Mouse (Mus musculus): Measurements from ENCODE around the gene Gabpb1.

Gabpb1 gene

GRCm38 (mm10) chr2:126676122-126676515 is at the start of gene Gabpb1:
TSS of gene Gabpb1 (minus strand) at chr2:126676337.
- DNase-seq (ENCODE audit: low spot score in 2 of 2): no peak

- DNase-seq (ENCODE audit: low spot score in 2 of 2): no peak
Observed at GRCm38 (mm10) chr2:126712950-126713349, 36.8 kb upstream of the Gabpb1 start.

DNA sequence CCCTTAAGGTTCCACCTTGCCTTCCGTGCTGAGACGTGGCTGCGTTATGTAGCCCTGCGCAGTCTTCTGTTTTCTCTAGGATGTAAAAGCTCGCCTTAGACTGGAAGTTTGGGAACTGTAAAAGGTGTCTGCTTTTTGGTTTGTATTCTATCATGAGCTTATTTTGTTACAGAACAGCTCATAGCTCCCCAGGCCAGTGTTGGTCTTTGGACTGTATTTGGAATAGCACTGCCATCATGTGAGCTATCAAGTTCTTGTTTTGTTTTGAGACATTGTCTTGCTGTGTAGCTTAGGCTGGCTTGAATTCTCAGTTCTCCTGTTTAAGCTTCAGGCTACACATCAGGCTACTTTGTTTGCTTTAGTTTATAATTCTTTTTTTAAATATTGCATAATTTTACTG is 36.4 kb upstream of the Gabpb1 start:
- DNase-seq (ENCODE audit: low spot score in 2 of 2): no peak

GRCm38 (mm10) chr2:126708361-126708760 is 32.2 kb upstream of the Gabpb1 start:
- DNase-seq (ENCODE audit: low spot score in 2 of 2): no peak

DNA sequence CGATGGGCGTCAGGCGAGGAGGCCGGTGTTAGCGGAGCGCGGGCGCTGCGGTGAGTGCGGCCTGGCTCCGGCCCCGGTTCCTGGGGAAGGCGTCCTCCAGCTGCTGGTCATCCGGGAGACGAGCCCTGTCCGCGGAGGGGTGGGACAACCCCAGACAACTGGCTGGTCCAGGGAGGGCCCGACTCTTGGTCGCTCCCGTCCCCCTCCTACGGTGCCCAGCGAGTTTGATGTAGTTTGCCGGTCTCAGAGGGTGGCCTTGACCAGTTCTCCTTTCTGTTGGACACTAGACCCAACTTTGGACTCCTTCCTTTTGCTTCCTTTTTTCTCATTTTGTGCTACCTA is 31.3 kb upstream of the Gabpb1 start:
- DNase-seq (ENCODE audit: low spot score in 2 of 2): no peak

DNA sequence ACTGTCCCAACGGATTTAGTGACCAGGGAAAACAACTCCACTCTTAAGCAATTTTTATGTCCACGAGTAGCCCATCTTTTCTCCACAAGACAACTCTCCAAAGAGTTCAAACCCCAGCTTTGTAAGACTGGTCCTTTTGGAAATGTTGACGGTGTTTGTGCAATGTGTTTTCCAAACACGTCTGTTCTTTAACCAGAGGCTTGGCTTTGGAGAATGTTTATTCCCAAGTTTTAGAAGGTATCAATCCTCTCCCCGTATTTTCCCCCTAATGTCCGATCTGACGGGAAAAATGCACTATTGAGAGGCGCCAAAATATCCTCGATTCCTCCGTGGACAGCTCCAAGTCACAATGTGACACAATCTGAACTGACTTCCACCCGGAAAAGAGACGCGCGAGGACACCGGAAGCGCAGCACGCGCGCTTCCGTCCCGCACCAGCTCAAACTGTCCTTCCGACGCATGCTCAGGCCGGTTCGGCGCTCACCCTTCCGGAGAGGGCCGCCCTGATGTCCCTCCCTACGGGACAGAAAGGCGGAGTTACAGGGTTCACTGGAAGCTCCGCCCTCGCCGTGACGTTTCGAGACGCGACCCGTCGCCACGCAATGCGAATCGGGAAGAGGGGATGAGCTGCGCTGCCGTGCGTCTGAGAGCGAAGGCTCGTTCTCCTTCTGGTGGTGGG is 30.8 kb upstream of the Gabpb1 start, which contains the start of gene Usp8:
Gene Usp8, plus strand, starts transcription at position 570 of the 679 bp plus-strand sequence.
- DNase-seq (ENCODE audit: low spot score in 2 of 2): peak; percentile 95 to 96

DNA sequence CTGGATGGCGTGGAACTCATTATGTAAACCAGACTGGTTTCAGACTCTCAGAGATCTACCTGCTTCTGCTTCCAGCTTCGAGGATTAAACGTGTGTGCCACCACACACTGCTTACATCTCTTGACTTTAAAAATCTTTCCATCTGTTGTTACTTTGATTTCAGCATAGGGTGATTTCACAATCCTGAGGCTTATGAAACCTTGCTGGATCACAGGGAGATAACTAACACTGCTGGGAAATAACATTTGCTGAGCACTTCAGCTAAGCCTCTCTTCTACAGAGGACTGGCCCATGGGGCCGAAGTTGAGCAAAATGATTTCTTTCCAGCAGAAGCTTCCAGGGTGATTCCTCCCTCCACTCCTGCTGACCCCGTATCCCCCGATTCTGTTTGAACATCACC is 19.1 kb upstream of the Gabpb1 start:
- no peak for DNase-seq (ENCODE audit: low spot score in 2 of 2)

DNA sequence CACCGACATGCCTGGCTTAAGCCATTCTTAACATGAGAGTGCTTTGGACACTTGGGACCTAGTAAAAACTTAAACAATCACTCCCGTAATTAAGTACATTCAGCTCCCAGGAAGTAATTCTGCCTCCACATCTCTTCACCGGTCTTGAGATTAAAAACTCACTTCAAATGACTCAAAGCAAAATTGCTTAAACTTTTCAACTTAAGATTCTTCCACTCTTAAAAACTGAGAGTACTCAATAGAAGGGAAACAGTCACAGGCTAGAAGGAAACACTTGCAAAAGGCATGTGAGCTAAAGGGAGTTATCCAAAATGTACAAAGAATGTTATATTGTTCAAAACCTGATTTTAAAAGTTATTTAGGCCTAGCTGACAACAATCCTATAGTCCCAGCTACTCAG is 15.2 kb upstream of the Gabpb1 start:
- DNase-seq (ENCODE audit: low spot score in 2 of 2): no peak

DNA sequence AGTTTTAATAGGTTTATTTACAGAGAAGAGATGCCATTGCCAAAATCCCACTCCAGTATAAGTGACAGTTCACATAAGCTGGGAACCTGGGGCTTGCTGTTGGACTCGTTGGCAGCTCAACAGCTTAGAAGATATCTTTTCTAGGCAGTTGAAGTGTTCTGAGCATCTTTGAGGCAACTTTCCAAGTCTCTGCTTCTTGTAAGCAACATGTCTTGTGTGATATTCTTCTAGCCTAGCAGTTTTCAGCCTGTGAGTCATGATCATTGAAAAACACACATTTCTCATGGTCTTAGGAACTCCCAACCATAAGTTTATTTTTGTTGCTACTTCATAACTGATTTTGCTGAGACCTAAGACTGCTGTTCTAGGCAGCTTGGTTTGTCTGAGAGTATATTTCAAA is 6.8 kb upstream of the Gabpb1 start:
- DNase-seq (ENCODE audit: low spot score in 2 of 2): no peak

GRCm38 (mm10) chr2:126682333-126682732 is 6.2 kb upstream of the Gabpb1 start:
- DNase-seq (ENCODE audit: low spot score in 2 of 2): no peak

- DNase-seq (ENCODE audit: low spot score in 2 of 2): no peak
Observed at GRCm38 (mm10) chr2:126677366-126677765, 1.2 kb upstream of the Gabpb1 start.

- peak; percentile 48 to 87 for DNase-seq (ENCODE audit: low spot score in 2 of 2)
Observed at GRCm38 (mm10) chr2:126675169-126676121, 692 bp downstream of the Gabpb1 start.

DNA sequence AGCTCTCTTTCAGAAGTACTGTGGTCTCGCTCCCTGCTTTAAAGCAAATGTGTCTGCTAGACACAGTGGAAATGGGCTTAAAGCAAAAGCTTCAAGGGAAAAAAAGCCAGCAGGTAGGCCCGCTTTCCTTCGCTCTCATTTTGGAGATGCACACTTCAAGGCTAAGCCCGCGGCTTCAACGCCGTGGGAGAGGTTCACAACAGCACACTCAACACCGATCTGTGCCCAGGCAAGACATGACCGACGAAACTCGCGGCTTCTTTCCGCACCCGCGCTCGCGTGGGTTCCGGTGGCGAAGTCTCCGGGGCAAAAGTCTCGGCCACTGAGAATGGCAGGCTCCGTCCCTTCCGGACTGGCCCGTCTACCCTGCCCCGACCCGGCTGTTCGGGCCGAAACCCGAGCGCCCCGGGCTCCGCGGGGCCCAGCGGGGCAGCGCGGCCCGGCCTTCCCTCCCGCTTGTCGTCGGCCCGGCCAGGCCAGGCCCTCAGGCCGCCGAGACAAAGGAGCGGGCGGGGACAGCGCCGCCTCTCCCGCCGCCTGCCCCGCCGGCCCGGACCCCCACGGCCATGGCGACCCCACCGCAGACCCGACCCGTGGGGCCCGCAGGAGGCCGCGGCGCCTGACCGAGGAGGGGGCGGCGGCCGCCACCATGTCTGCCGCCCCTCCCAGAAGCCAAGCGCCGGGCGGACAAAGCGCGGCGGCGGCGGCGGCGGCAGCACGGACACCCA is 1.5 kb downstream of the Gabpb1 start:
- DNase-seq (ENCODE audit: low spot score in 2 of 2): peak; percentile 23 to 50

- no peak for DNase-seq (ENCODE audit: low spot score in 2 of 2)
Observed at GRCm38 (mm10) chr2:126673317-126674242, 2.6 kb downstream of the Gabpb1 start.

DNA sequence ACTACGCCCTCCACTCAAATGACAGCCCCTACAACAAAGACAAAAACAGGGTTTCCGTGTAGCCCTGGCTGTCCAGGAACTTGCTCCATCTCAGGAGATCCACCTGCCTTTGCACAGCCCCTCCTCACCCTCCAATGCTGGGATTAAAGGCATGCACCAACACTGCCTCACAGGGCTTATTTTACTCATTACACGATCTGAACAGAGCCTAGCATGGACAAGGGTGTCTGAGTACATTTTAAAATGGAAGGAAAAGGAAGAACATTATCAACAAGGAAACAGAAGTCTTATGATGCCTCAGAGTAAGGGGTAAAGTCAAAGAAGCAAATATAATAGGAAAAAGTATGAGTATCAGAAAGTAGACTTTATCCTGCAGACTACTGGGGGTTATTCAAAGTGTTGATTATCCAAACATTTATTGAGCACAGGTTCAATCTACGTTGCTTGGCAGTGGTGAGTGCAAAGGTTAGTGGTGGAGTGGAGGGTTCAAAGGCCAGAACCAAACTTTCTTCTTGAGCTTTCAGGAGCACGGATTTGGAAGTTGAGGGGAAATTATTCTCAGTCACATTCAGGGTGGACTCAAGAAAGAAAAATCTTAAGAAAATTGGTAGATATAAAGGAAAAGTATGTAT is 7.4 kb downstream of the Gabpb1 start:
- DNase-seq (ENCODE audit: low spot score in 2 of 2): no peak

DNA sequence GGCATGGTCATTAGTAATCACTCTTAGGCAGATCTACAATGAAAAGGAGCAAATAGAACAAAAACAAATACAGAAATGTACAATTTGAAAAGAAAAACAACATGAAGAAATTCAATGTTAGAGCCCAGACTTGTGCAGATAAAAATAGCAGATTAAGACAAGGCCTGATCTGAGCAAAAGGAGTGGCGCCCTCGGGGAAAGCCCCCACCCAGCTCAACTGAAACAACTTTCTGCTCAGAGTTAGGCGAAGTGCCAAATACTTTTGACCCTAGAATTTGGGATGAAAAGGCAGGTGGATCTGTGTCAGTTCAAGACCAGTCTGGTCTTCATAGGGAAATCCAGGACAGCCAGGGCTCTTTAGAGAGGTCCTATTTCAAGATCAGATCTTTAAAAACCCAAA is 10.2 kb downstream of the Gabpb1 start:
- no peak for DNase-seq (ENCODE audit: low spot score in 2 of 2)

GRCm38 (mm10) chr2:126663481-126663880 is 12.7 kb downstream of the Gabpb1 start:
- DNase-seq (ENCODE audit: low spot score in 2 of 2): no peak

GRCm38 (mm10) chr2:126652929-126653328 is 23.2 kb downstream of the Gabpb1 start:
- no peak for DNase-seq (ENCODE audit: low spot score in 2 of 2)

GRCm38 (mm10) chr2:126647762-126648161 is 28.4 kb downstream of the Gabpb1 start:
- DNase-seq (ENCODE audit: low spot score in 2 of 2): no peak

GRCm38 (mm10) chr2:126646461-126646860 is 29.7 kb downstream of the Gabpb1 start:
- DNase-seq (ENCODE audit: low spot score in 2 of 2): no peak

GRCm38 (mm10) chr2:126644768-126645167 is 31.4 kb downstream of the Gabpb1 start:
- DNase-seq (ENCODE audit: low spot score in 2 of 2): no peak
